ENCODE assay signal across 38 mouse cellular contexts in genomic region chr4:44717676-44718075, GRCm38 (mm10). TPM values are rescaled to one million over a fixed set of nuclear protein-coding genes. Genes with fewer than 3 reads are reported as not detected.
"Had no signal": no experiment of that assay in that cellular context is flagged by ENCODE, and none has a peak within 500 bp of the region (broad histone marks: within the 10 kb centered on the region; RNA-seq: fewer than 3 reads in every experiment).

No protein-coding gene starts in this region.

- H3K36me3 ChIP-seq: heart, embryonic 10.5 days; heart, embryonic 12.5 days; heart, embryonic 13.5 days; heart, embryonic 15.5 days; hindbrain, embryonic 10.5 days; hindbrain, embryonic 12.5 days; hindbrain, embryonic 13.5 days; hindbrain, embryonic 15.5 days; intestine, embryonic 15.5 days; kidney, embryonic 15.5 days had no signal

- H3K4me3 ChIP-seq: heart, embryonic 10.5 days; heart, embryonic 12.5 days; heart, embryonic 13.5 days; heart, embryonic 15.5 days; hindbrain, embryonic 10.5 days; hindbrain, embryonic 12.5 days; hindbrain, embryonic 13.5 days; hindbrain, embryonic 15.5 days; intestine, embryonic 15.5 days; kidney, embryonic 15.5 days; layer of hippocampus, adult 2 months; left cerebral cortex, adult 2 months had no signal

- H3K27ac ChIP-seq: heart, embryonic 10.5 days; heart, embryonic 13.5 days; heart, embryonic 15.5 days; hindbrain, embryonic 10.5 days; hindbrain, embryonic 12.5 days; hindbrain, embryonic 13.5 days; hindbrain, embryonic 14.5 days; hindbrain, embryonic 15.5 days; hindbrain, postnatal 0 days; intestine, embryonic 15.5 days; kidney, embryonic 15.5 days; kidney, postnatal 0 days; layer of hippocampus, adult 2 months; left cerebral cortex, adult 2 months had no signal

- H3K9ac ChIP-seq: heart, embryonic 12.5 days; heart, embryonic 13.5 days; heart, embryonic 15.5 days; hindbrain, embryonic 12.5 days; hindbrain, embryonic 13.5 days; hindbrain, embryonic 14.5 days; hindbrain, embryonic 15.5 days; intestine, embryonic 15.5 days; kidney, embryonic 15.5 days had no signal

- H3K9me3 ChIP-seq: heart, embryonic 10.5 days; heart, embryonic 12.5 days; heart, embryonic 13.5 days; heart, embryonic 15.5 days; hindbrain, embryonic 10.5 days; hindbrain, embryonic 12.5 days; hindbrain, embryonic 13.5 days; hindbrain, embryonic 15.5 days; intestine, embryonic 15.5 days; kidney, embryonic 15.5 days had no signal

- H3K4me2 ChIP-seq: heart, embryonic 11.5 days; heart, embryonic 12.5 days; heart, embryonic 13.5 days; heart, embryonic 15.5 days; hindbrain, embryonic 12.5 days; hindbrain, embryonic 13.5 days; hindbrain, embryonic 14.5 days; hindbrain, embryonic 15.5 days; intestine, embryonic 15.5 days; kidney, embryonic 15.5 days had no signal

- DNase-seq: heart, postnatal 10 days; heart, postnatal 36 days; heart, postnatal 4 days; kidney, adult 11 months; kidney, adult 18-20 months; kidney, adult 2 months; kidney, adult 8-10 months; kidney, adult 9 months; kidney, postnatal 10 days; kidney, postnatal 14 days; kidney, postnatal 25 days; kidney, postnatal 36 days; kidney, postnatal 4 days; layer of hippocampus, adult 9-11 months; layer of hippocampus, postnatal 36 days had no signal

- ATAC-seq: hindbrain, embryonic 16.5 days; hindbrain, postnatal 0 days; inflammation-experienced regulatory T-cells, adult 6 months; intestine, embryonic 15.5 days; intestine, embryonic 16.5 days had no signal

RNA-seq across cellular contexts. Expression of gene Pax5, which starts 7.4 kb away (rescaled TPM):
- total RNA-seq: hematopoietic stem cell, adult 5-6 weeks had no signal
- polyA plus RNA-seq: heart, embryonic 11.5 days; heart, embryonic 12.5 days; heart, embryonic 14.5 days; heart, embryonic 15.5 days; heart, postnatal 0 days; intestine, embryonic 16.5 days; kidney, embryonic 16.5 days; kidney, postnatal 0 days had no signal
